Mouse (Mus musculus) spleen, adult 2 months (tissue): ENCODE data around the gene Adrb1. TPM values are rescaled to one million over a fixed set of nuclear protein-coding genes. Genes with fewer than 3 reads are reported as not detected.

Experiments used
- DNase-seq, 2 experiments: peaks; one replicate each; pipeline versions ENCODE4 v3.0.0 to v3.0.0-alpha.2; 2012 to 2021; ENCODE audit warnings: low spot score in 2 of 2, low read depth in 1 of 2
- H3K27ac ChIP-seq: fragments of 200-500 bp; 2 replicates; pipeline ENCODE4 v1.5.1; 2012; ENCODE audit warnings: low read length, inconsistent platforms; ENCODE audit not compliant: insufficient read depth
- H3K27me3 ChIP-seq: fragments of 200-500 bp; 2 replicates; pipeline ENCODE4 v1.6.1; 2012; ENCODE audit warnings: mild to moderate bottlenecking, moderate library complexity, low read length, inconsistent platforms; ENCODE audit not compliant: control insufficient read depth, insufficient read depth
- H3K36me3 ChIP-seq: fragments of 200-500 bp; 2 replicates; pipeline ENCODE4 v1.6.1; 2012; ENCODE audit warnings: mild to moderate bottlenecking, low read length, inconsistent platforms; ENCODE audit not compliant: control insufficient read depth, insufficient read depth
- H3K4me1 ChIP-seq: fragments of 200-500 bp; 2 replicates; pipeline ENCODE4 v1.6.1; 2011; ENCODE audit warnings: inconsistent platforms; ENCODE audit not compliant: control insufficient read depth, insufficient read depth, insufficient read length
- H3K4me3 ChIP-seq: fragments of 200-500 bp; 2 replicates; pipeline ENCODE4 v1.5.1; 2011; ENCODE audit warnings: mild to moderate bottlenecking, inconsistent platforms; ENCODE audit not compliant: insufficient read depth, insufficient read length; ENCODE audit errors: extremely low read depth
- CTCF ChIP-seq: fragments of 200-500 bp; IDR thresholded peaks from 2 replicates; pipeline ENCODE4 v1.5.1; 2011; ENCODE audit warnings: mild to moderate bottlenecking, inconsistent platforms; ENCODE audit not compliant: insufficient read depth, insufficient read length, insufficient replicate concordance; ENCODE audit errors: extremely low read depth
- POLR2A ChIP-seq: fragments of 200-500 bp; IDR thresholded peaks from 2 replicates; pipeline ENCODE4 v1.6.1; 2011; ENCODE audit warnings: low read depth, low read length, inconsistent platforms
- WGBS: fragments of 180-500 bp; shearing (Covaris S2); methylation state at CpG from one replicate; pipeline ENCODE4 v1.1.7; 2018; 5-methylcytosine and 5-hydroxymethylcytosine counted together
- polyA plus RNA-seq: library from polyadenylated mRNA; depleted of rRNA; stranded (reverse); fragments of >200 nt; gene quantifications from 2 replicates; pipeline ENCODE4 v1.2.3, GENCODE M21; 2012

Adrb1 gene
- polyA plus RNA-seq, 1 experiment, result 7.7 TPM

GRCm38 (mm10) chr19:56679992-56680391, 42.0 kb upstream of the Adrb1 start:
- no peaks in the 10 kb centered on the region for H3K27me3 ChIP-seq
- no peak for TF ChIP-seq CTCF
- no peak for TF ChIP-seq POLR2A
- WGBS, result 93% methylated on average over 7 of the region's 7 CpGs
- H3K27ac ChIP-seq, result no peak overlapping the region
- no peak for DNase-seq
- H3K4me1 ChIP-seq, result no peaks in the 10 kb centered on the region; the same call in 1 of the 2 replicates
- H3K36me3 ChIP-seq, result no peaks in the 10 kb centered on the region
- no peak overlapping the region for H3K4me3 ChIP-seq

DNA sequence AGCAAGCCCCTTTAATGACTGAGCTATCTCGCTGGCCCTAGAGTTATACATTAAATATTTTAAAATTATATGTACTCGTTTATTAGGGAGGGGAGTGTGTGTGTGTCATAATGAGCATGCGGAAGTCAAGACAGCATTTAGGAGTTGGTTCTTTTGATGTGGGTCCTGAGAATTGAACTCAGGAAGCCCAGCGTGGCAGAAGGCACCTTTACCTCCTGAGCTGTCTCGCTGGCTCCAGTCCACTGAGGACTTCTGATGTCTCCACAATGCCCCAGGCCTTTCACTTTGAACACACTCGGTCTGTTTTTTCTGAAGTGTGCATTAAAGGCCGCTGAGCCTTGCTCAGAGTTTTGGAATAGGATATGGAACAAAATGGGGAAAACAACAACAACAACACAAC, 39.7 kb upstream of the Adrb1 start:
- DNase-seq, result no peak
- TF ChIP-seq CTCF, result no peak
- no peak for TF ChIP-seq POLR2A
- WGBS, result 76% methylated on average over 7 of the region's 7 CpGs
- H3K4me3 ChIP-seq, result no peak overlapping the region
- H3K4me1 ChIP-seq, result no peaks in the 10 kb centered on the region; the same call in 1 of the 2 replicates
- H3K27me3 ChIP-seq, result no peaks in the 10 kb centered on the region
- no peaks in the 10 kb centered on the region for H3K36me3 ChIP-seq
- H3K27ac ChIP-seq, result no peak overlapping the region

DNA sequence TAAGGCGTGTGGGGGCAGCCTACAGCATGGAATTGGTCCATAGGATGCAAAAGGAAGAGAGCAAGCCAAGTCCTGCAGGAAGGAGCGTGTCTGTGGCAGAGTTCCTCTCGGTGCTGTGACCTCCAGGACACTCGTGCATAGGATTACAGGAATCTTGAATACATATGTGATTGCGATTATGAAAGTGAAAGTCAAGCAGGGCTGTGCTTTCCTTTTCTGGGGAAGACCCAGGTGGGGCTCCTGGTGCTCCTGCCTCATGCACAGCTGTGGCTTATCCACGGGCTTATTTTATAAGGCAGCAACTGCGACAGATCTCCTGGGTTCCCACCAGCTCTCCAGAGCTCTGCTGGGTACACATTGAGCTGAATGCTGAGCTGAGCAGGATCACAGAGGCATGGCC, 39.2 kb upstream of the Adrb1 start:
- Histone ChIP-seq H3K4me3 (no peak overlapping the region), H3K27me3 (no peaks in the 10 kb centered on the region), H3K4me1 (no peaks in the 10 kb centered on the region; the same call in 1 of the 2 replicates), H3K36me3 (no peaks in the 10 kb centered on the region), H3K27ac (no peak overlapping the region)
- TF ChIP-seq CTCF (no peak), POLR2A (no peak)
- DNase-seq, result no peak
- 58% methylated on average over 7 of the region's 7 CpGs for WGBS

GRCm38 (mm10) chr19:56685515-56685914, 36.5 kb upstream of the Adrb1 start:
- DNase-seq, result peak in 1 of 2 experiments; percentile 7
- H3K27ac ChIP-seq, result no peak overlapping the region
- no peak overlapping the region for H3K4me3 ChIP-seq
- TF ChIP-seq CTCF (no peak), POLR2A (no peak)
- H3K27me3 ChIP-seq, result no peaks in the 10 kb centered on the region
- WGBS, result 62% methylated on average over 7 of the region's 7 CpGs
- H3K36me3 ChIP-seq, result no peaks in the 10 kb centered on the region
- H3K4me1 ChIP-seq, result no peaks in the 10 kb centered on the region; the same call in 1 of the 2 replicates

DNA sequence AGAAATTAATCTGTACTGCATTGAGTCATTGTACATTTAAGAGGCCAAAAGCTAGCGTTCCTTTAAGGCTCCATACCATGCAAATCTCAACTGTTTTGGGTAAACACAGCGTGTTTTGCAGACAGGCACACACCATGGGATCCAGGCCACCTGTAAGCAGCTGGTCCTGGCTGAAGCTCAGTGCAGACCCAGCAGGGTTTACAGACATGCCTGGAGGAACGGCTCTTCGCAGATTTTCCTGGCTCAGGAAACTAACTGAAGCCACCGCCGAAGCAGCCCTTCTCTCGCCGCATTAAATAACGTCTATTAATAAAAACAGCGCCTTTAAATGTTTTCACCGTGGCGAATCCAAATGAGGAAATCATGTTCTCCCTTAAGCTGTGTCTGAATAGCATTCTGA, 35.8 kb upstream of the Adrb1 start:
- no peak for TF ChIP-seq CTCF
- TF ChIP-seq POLR2A, result no peak
- no peak overlapping the region for H3K27ac ChIP-seq
- WGBS, result 86% methylated on average over 12 of the region's 12 CpGs

DNA sequence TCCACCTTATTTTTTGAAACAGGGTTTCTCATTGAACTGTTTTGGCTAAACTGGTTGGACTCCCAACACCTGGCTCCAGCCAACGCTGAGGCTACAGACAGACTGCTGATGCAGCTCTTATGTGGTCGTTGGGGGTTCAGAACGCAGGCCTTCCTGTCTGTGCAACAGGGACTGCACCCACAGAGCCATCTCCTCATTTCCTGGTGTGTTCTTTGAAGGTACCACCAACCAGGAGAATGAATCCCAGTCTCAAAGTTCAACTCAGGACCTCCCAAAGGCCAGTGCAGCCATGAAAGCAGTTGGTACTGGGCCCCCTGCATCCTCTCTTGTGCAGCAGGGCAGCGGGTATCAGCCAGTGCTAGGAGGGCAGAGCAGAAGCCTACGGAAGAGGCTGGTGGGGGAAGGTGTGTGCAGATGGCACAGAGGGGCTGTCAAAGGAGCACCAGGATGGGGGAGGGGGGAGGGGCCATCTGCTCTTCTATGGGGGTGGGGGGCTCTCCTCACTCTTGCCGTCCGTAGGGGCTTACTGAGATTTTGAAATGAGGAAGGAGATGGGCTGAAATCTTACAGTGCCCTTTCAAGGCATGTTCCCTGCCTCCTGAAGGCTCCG, 34.9 kb upstream of the Adrb1 start:
- Histone ChIP-seq H3K4me1 (no peaks in the 10 kb centered on the region; the same call in 1 of the 2 replicates), H3K36me3 (no peaks in the 10 kb centered on the region), H3K4me3 (no peak overlapping the region), H3K27me3 (no peaks in the 10 kb centered on the region), H3K27ac (no peak overlapping the region)
- TF ChIP-seq CTCF, result no peak
- TF ChIP-seq POLR2A, result no peak
- 61% methylated on average over 8 of the region's 8 CpGs for WGBS
- DNase-seq, result no peak

More for the DNA sequence above, 35.8 kb upstream of the Adrb1 start:
- Histone ChIP-seq H3K27me3 (no peaks in the 10 kb centered on the region), H3K4me3 (no peak overlapping the region), H3K36me3 (no peaks in the 10 kb centered on the region), H3K4me1 (no peaks in the 10 kb centered on the region; the same call in 1 of the 2 replicates)
- DNase-seq, result no peak

- TF ChIP-seq CTCF (no peak), POLR2A (no peak)
These were observed 34.3 kb upstream of the Adrb1 start for GRCm38 (mm10) chr19:56687676-56688075.

More at GRCm38 (mm10) chr19:56687676-56688075, 34.3 kb upstream of the Adrb1 start:
- no peak for DNase-seq
- Histone ChIP-seq H3K4me1 (no peaks in the 10 kb centered on the region; the same call in 1 of the 2 replicates), H3K27ac (no peak overlapping the region), H3K4me3 (no peak overlapping the region), H3K36me3 (no peaks in the 10 kb centered on the region), H3K27me3 (no peaks in the 10 kb centered on the region)
- 85% methylated on average over 10 of the region's 10 CpGs for WGBS
